Mouse (Mus musculus) thymus, adult 2 months (tissue): ENCODE measurements at regions not wholly inside any gene's neighbourhood (a gene's known extent, or its start where the extent isn't known, plus 50 kb on each side); places are given as distances from the start of the nearest gene placed in this dataset.

Source experiments
- DNase-seq: peaks from one replicate; pipeline ENCODE4 v3.0.0; 2021
- H3K27ac ChIP-seq: fragments of 200-500 bp; 2 replicates; pipeline ENCODE4 v1.5.1; 2012; ENCODE audit warnings: low read length, control low read depth; ENCODE audit not compliant: control insufficient read depth, insufficient read depth
- H3K27me3 ChIP-seq: fragments of 200-500 bp; 2 replicates; pipeline ENCODE4 v1.6.1; 2012; ENCODE audit warnings: mild to moderate bottlenecking, low read length, moderate library complexity, mixed read lengths; ENCODE audit not compliant: control insufficient read depth, insufficient read depth
- H3K36me3 ChIP-seq: fragments of 200-500 bp; 2 replicates; pipeline ENCODE4 v1.6.1; 2012; ENCODE audit warnings: mild to moderate bottlenecking, low read length, moderate library complexity; ENCODE audit not compliant: control insufficient read depth, insufficient read depth
- H3K4me1 ChIP-seq: fragments of 200-500 bp; replicated peaks from 2 replicates; pipeline ENCODE4 v1.6.1; 2012; ENCODE audit warnings: low read length; ENCODE audit not compliant: control insufficient read depth, insufficient read depth
- H3K4me3 ChIP-seq: fragments of 200-500 bp; 2 replicates; pipeline ENCODE4 v1.5.1; 2012; ENCODE audit warnings: mild to moderate bottlenecking, low read length, control low read depth, moderate library complexity; ENCODE audit not compliant: control insufficient read depth, insufficient read depth
- CTCF ChIP-seq: fragments of 200-500 bp; IDR thresholded peaks from 2 replicates; pipeline ENCODE4 v1.5.1; 2012; ENCODE audit warnings: mild to moderate bottlenecking, control low read depth, low read length, moderate library complexity, borderline replicate concordance; ENCODE audit not compliant: control insufficient read depth, poor library complexity, insufficient read depth; ENCODE audit errors: extremely low read depth
- POLR2A ChIP-seq: fragments of 200-500 bp; IDR thresholded peaks from 2 replicates; pipeline ENCODE4 v1.6.1; 2012; ENCODE audit warnings: mild to moderate bottlenecking, low read length, control low read depth, moderate library complexity; ENCODE audit not compliant: control insufficient read depth, poor library complexity, insufficient read depth; ENCODE audit errors: extremely low read depth
- WGBS: fragments of 180-500 bp; shearing (Covaris S2); methylation state at CpG from one replicate; pipeline ENCODE4 v1.1.7; 2018; 5-methylcytosine and 5-hydroxymethylcytosine counted together

- WGBS: 77% methylated on average over 5 of the region's 5 CpGs
- no peak overlapping the region for H3K4me3 ChIP-seq
- no peak overlapping the region for H3K27ac ChIP-seq
Measured at GRCm38 (mm10) chr11:19737331-19737730, 186.8 kb upstream of the Spred2 start.

GRCm38 (mm10) chr11:19737807-19738206 lies 186.4 kb upstream of the Spred2 start:
- no peaks in the 10 kb centered on the region for H3K36me3 ChIP-seq
- H3K4me1 ChIP-seq: no peaks in the 10 kb centered on the region
- H3K27me3 ChIP-seq: no peaks in the 10 kb centered on the region
- no peak for DNase-seq
- no peak overlapping the region for H3K27ac ChIP-seq
- no peak for TF ChIP-seq CTCF
- no peak for TF ChIP-seq POLR2A
- WGBS: 85% methylated on average over 5 of the region's 5 CpGs
- no peak overlapping the region for H3K4me3 ChIP-seq

More at GRCm38 (mm10) chr11:19737331-19737730, 186.8 kb upstream of the Spred2 start:
- no peaks in the 10 kb centered on the region for H3K4me1 ChIP-seq
- no peaks in the 10 kb centered on the region for H3K27me3 ChIP-seq
- H3K36me3 ChIP-seq: no peaks in the 10 kb centered on the region
- no peak for DNase-seq
- TF ChIP-seq CTCF (no peak), POLR2A (no peak)

- 82% methylated on average over 9 of the region's 9 CpGs for WGBS
- Histone ChIP-seq H3K27ac (no peak overlapping the region), H3K36me3 (no peaks in the 10 kb centered on the region), H3K4me1 (no peaks in the 10 kb centered on the region), H3K27me3 (no peaks in the 10 kb centered on the region), H3K4me3 (no peak overlapping the region)
- TF ChIP-seq CTCF (no peak), POLR2A (no peak)
- DNase-seq: no peak
Measured at GRCm38 (mm10) chr11:19739527-19740151, 184.5 kb upstream of the Spred2 start.

GRCm38 (mm10) chr11:19740562-19740961 lies 183.6 kb upstream of the Spred2 start:
- no peak for TF ChIP-seq CTCF
- no peak for TF ChIP-seq POLR2A
- H3K36me3 ChIP-seq: no peaks in the 10 kb centered on the region
- DNase-seq: no peak
- 79% methylated on average over 3 of the region's 3 CpGs for WGBS
- no peak overlapping the region for H3K4me3 ChIP-seq
- no peaks in the 10 kb centered on the region for H3K27me3 ChIP-seq
- no peaks in the 10 kb centered on the region for H3K4me1 ChIP-seq
- H3K27ac ChIP-seq: no peak overlapping the region

- no peaks in the 10 kb centered on the region for H3K36me3 ChIP-seq
- TF ChIP-seq CTCF: no peak
- TF ChIP-seq POLR2A: no peak
- DNase-seq: no peak
- no peaks in the 10 kb centered on the region for H3K27me3 ChIP-seq
- H3K4me3 ChIP-seq: no peak overlapping the region
- 76% methylated on average over 11 of the region's 11 CpGs for WGBS
- H3K27ac ChIP-seq: no peak overlapping the region
- H3K4me1 ChIP-seq: no peaks in the 10 kb centered on the region
Measured at GRCm38 (mm10) chr11:19747097-19747972, 176.8 kb upstream of the Spred2 start.

GRCm38 (mm10) chr11:19747973-19748559 lies 176.1 kb upstream of the Spred2 start:
- H3K27ac ChIP-seq: no peak overlapping the region
- WGBS: 89% methylated on average over 14 of the region's 14 CpGs
- no peaks in the 10 kb centered on the region for H3K4me1 ChIP-seq
- TF ChIP-seq CTCF: no peak
- no peak for TF ChIP-seq POLR2A
- no peaks in the 10 kb centered on the region for H3K27me3 ChIP-seq
- no peak overlapping the region for H3K4me3 ChIP-seq
- DNase-seq: no peak
- no peaks in the 10 kb centered on the region for H3K36me3 ChIP-seq
